Mouse (Mus musculus) T-cell, adult 2 months (primary cell): Measurements from ENCODE around the gene 4933409G03Rik.
A peak's percentile ranks its signal among the peaks of the same experiment; 100 is the strongest.
"Not testable (repeated sequence)": the region's sequence is repeated elsewhere in the genome, so short reads cannot be mapped to it uniquely, and the experiment has no call there.

Experiments
- DNase-seq: peaks from one replicate; pipeline ENCODE4 v3.0.0; 2022; ENCODE audit warnings: low spot score

4933409G03Rik gene

GRCm38 (mm10) chr2:68582113-68582512 lies at the start of gene 4933409G03Rik:
Gene 4933409G03Rik (plus strand): TSS chr2:68582413.
- DNase-seq, result no peak

- DNase-seq, result no peak
Observed at GRCm38 (mm10) chr2:68544190-68544589, 38.0 kb upstream of the 4933409G03Rik start.

- no peak for DNase-seq
Observed at GRCm38 (mm10) chr2:68560821-68561220, 21.4 kb upstream of the 4933409G03Rik start.

GRCm38 (mm10) chr2:68563331-68563730 lies 18.9 kb upstream of the 4933409G03Rik start:
- peak; percentile 19 for DNase-seq

GRCm38 (mm10) chr2:68568361-68568760 lies 13.9 kb upstream of the 4933409G03Rik start:
- DNase-seq, result no peak

GRCm38 (mm10) chr2:68572340-68572739 lies 9.9 kb upstream of the 4933409G03Rik start:
- DNase-seq, result peak; percentile 37

GRCm38 (mm10) chr2:68592765-68593164 lies 10.6 kb downstream of the 4933409G03Rik start:
- no peak for DNase-seq

- not testable (repeated sequence) for DNase-seq
Observed at GRCm38 (mm10) chr2:68656186-68656585, 74.0 kb downstream of the 4933409G03Rik start, which contains the start of gene 4932414N04Rik. Gene 4932414N04Rik (plus strand): TSS chr2:68656486.
